13 mouse cellular contexts compared by ENCODE assay signal in the genomic region with DNA sequence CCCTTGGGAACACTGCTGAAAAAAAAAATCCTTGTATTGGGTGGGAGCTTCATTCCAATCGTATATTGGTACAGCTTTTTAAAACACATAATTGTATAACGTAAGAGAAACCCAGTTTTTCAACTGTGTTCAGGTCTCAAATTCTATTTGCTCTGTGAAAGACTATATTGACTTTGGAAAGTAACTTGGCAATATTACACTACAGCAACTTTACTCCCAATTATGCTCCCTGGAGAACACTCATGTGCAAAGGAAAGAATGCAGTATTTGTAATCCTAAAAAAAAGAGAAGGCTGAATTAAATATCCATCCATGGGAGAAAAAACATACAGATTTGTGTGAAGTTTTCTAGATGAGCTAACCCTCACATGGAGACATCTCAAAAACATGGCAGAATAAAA.
"Had no signal": no experiment of that assay in that cellular context is flagged by ENCODE, and none has a peak within 500 bp of the region (broad histone marks: within the 10 kb centered on the region; RNA-seq: fewer than 3 reads in every experiment).

No protein-coding gene starts in this region.

- H3K4me3 ChIP-seq: layer of hippocampus, adult 2 months; midbrain, embryonic 13.5 days; stomach, embryonic 15.5 days had no signal

- H3K9me3 ChIP-seq: midbrain, embryonic 13.5 days; stomach, embryonic 15.5 days had no signal

- ATAC-seq: midbrain, embryonic 13.5 days had no signal

- H3K36me3 ChIP-seq: midbrain, embryonic 13.5 days; stomach, embryonic 15.5 days had no signal

- H3K27me3 ChIP-seq: midbrain, embryonic 13.5 days; stomach, embryonic 15.5 days had no signal

- H3K9ac ChIP-seq: liver, embryonic 14.5 days; midbrain, embryonic 13.5 days; stomach, embryonic 15.5 days had no signal

- H3K4me1 ChIP-seq: stomach, embryonic 15.5 days had no signal

- H3K27ac ChIP-seq: kidney, postnatal 0 days; layer of hippocampus, adult 2 months; liver, embryonic 14.5 days; midbrain, embryonic 13.5 days; stomach, embryonic 15.5 days had no signal

- DNase-seq: kidney, adult 11 months; kidney, adult 9 months; kidney, postnatal 4 days; liver; lung, postnatal 14 days; right cerebral cortex, postnatal 14 days; thymus, adult 2 months; thymus, postnatal 25 days had no signal

- H3K4me2 ChIP-seq: midbrain, embryonic 13.5 days; stomach, embryonic 15.5 days had no signal
